Mouse (Mus musculus): ENCODE data around the gene Rgs19. TPM values are rescaled to one million over a fixed set of nuclear protein-coding genes. Genes with fewer than 3 reads are reported as not detected.

Gene Rgs19
- polyA plus RNA-seq, 1 experiment = 57.0 TPM

- Histone ChIP-seq H3K4me3 (ENCODE audit: insufficient read depth, low read length) (no peak overlapping the region), H3K4me1 (ENCODE audit: control insufficient read depth, insufficient read depth, low read length) (peaks cover 5% of the 10 kb centered on the region; the same call in 1 of the 2 replicates), H3K27ac (ENCODE audit: insufficient read depth, low read length) (peak overlapping the region; percentile 77)
- TF ChIP-seq POLR2A (IDR thresholded peaks at IDR 0.05; ENCODE audit: extremely low read depth, insufficient read depth, low read length) = no peak
- TF ChIP-seq CTCF (IDR thresholded peaks at IDR 0.05; ENCODE audit: extremely low read depth, insufficient read depth, low read length) = no peak
These were observed 16.1 kb downstream of the Rgs19 start for GRCm38 (mm10) chr2:181677755-181678098.

GRCm38 (mm10) chr2:181677096-181677754 is 16.6 kb downstream of the Rgs19 start:
- no peak for TF ChIP-seq POLR2A (IDR thresholded peaks at IDR 0.05; ENCODE audit: extremely low read depth, insufficient read depth, low read length)
- no peak for TF ChIP-seq CTCF (IDR thresholded peaks at IDR 0.05; ENCODE audit: extremely low read depth, insufficient read depth, low read length)
- Histone ChIP-seq H3K27ac (ENCODE audit: insufficient read depth, low read length) (peak overlapping the region; percentile 77), H3K4me3 (ENCODE audit: insufficient read depth, low read length) (no peak overlapping the region), H3K4me1 (ENCODE audit: control insufficient read depth, insufficient read depth, low read length) (peaks cover 3% of the 10 kb centered on the region; the same call in 1 of the 2 replicates)

GRCm38 (mm10) chr2:181676424-181676823 is 17.4 kb downstream of the Rgs19 start:
- H3K4me3 ChIP-seq (ENCODE audit: insufficient read depth, low read length) = no peak overlapping the region
- H3K27ac ChIP-seq (ENCODE audit: insufficient read depth, low read length) = peak overlapping the region; percentile 22; the same call in 1 of the 2 replicates
- H3K4me1 ChIP-seq (ENCODE audit: control insufficient read depth, insufficient read depth, low read length) = peaks cover 3% of the 10 kb centered on the region; the same call in 1 of the 2 replicates
- TF ChIP-seq POLR2A (IDR thresholded peaks at IDR 0.05; ENCODE audit: extremely low read depth, insufficient read depth, low read length) (no peak), CTCF (IDR thresholded peaks at IDR 0.05; ENCODE audit: extremely low read depth, insufficient read depth, low read length) (no peak)

- H3K4me1 ChIP-seq (ENCODE audit: control insufficient read depth, insufficient read depth, low read length) = no peaks in the 10 kb centered on the region
- no peak overlapping the region for H3K4me3 ChIP-seq (ENCODE audit: insufficient read depth, low read length)
- no peak for TF ChIP-seq POLR2A (IDR thresholded peaks at IDR 0.05; ENCODE audit: extremely low read depth, insufficient read depth, low read length)
- TF ChIP-seq CTCF (IDR thresholded peaks at IDR 0.05; ENCODE audit: extremely low read depth, insufficient read depth, low read length) = no peak
- 0 out of 2 replicates have a peak overlapping the region, but pooled peaks have one; percentile 22 for H3K27ac ChIP-seq (ENCODE audit: insufficient read depth, low read length)
These were observed 18.3 kb downstream of the Rgs19 start for GRCm38 (mm10) chr2:181675454-181675853.

- Histone ChIP-seq H3K4me1 (ENCODE audit: control insufficient read depth, insufficient read depth, low read length) (no peaks in the 10 kb centered on the region), H3K4me3 (ENCODE audit: insufficient read depth, low read length) (no peak overlapping the region), H3K27ac (ENCODE audit: insufficient read depth, low read length) (no peak overlapping the region)
- TF ChIP-seq POLR2A (IDR thresholded peaks at IDR 0.05; ENCODE audit: extremely low read depth, insufficient read depth, low read length) (no peak), CTCF (IDR thresholded peaks at IDR 0.05; ENCODE audit: extremely low read depth, insufficient read depth, low read length) (no peak)
These were observed 18.8 kb downstream of the Rgs19 start for GRCm38 (mm10) chr2:181674934-181675333.

GRCm38 (mm10) chr2:181673501-181673900 is 20.3 kb downstream of the Rgs19 start:
- Histone ChIP-seq H3K4me3 (ENCODE audit: insufficient read depth, low read length) (no peak overlapping the region), H3K4me1 (ENCODE audit: control insufficient read depth, insufficient read depth, low read length) (no peaks in the 10 kb centered on the region), H3K27ac (ENCODE audit: insufficient read depth, low read length) (peak overlapping the region; percentile 21; the same call in 1 of the 2 replicates)
- no peak for TF ChIP-seq CTCF (IDR thresholded peaks at IDR 0.05; ENCODE audit: extremely low read depth, insufficient read depth, low read length)
- no peak for TF ChIP-seq POLR2A (IDR thresholded peaks at IDR 0.05; ENCODE audit: extremely low read depth, insufficient read depth, low read length)

GRCm38 (mm10) chr2:181671984-181672383 is 21.8 kb downstream of the Rgs19 start:
- Histone ChIP-seq H3K27ac (ENCODE audit: insufficient read depth, low read length) (no peak overlapping the region), H3K4me3 (ENCODE audit: insufficient read depth, low read length) (no peak overlapping the region), H3K4me1 (ENCODE audit: control insufficient read depth, insufficient read depth, low read length) (no peaks in the 10 kb centered on the region)
- TF ChIP-seq POLR2A (IDR thresholded peaks at IDR 0.05; ENCODE audit: extremely low read depth, insufficient read depth, low read length) = no peak
- no peak for TF ChIP-seq CTCF (IDR thresholded peaks at IDR 0.05; ENCODE audit: extremely low read depth, insufficient read depth, low read length)

GRCm38 (mm10) chr2:181671326-181671725 is 22.5 kb downstream of the Rgs19 start, which contains the start of gene Sox18:
TSS of gene Sox18 (minus strand) at chr2:181671640.
- H3K4me3 ChIP-seq (ENCODE audit: insufficient read depth, low read length) = peak within 1 kb of the TSS; percentile 45
- no peaks in the 10 kb centered on the region for H3K4me1 ChIP-seq (ENCODE audit: control insufficient read depth, insufficient read depth, low read length)
- TF ChIP-seq CTCF (IDR thresholded peaks at IDR 0.05; ENCODE audit: extremely low read depth, insufficient read depth, low read length) (no peak), POLR2A (IDR thresholded peaks at IDR 0.05; ENCODE audit: extremely low read depth, insufficient read depth, low read length) (peak; percentile 79)
- peak within 1 kb of the TSS; percentile 72 for H3K27ac ChIP-seq (ENCODE audit: insufficient read depth, low read length)

- Histone ChIP-seq H3K4me1 (ENCODE audit: control insufficient read depth, insufficient read depth, low read length) (no peaks in the 10 kb centered on the region), H3K4me3 (ENCODE audit: insufficient read depth, low read length) (peak overlapping the region; percentile 45), H3K27ac (ENCODE audit: insufficient read depth, low read length) (peak overlapping the region; percentile 72)
- TF ChIP-seq CTCF (IDR thresholded peaks at IDR 0.05; ENCODE audit: extremely low read depth, insufficient read depth, low read length) (no peak), POLR2A (IDR thresholded peaks at IDR 0.05; ENCODE audit: extremely low read depth, insufficient read depth, low read length) (no peak)
These were observed 22.9 kb downstream of the Rgs19 start for GRCm38 (mm10) chr2:181670913-181671311.

- peak overlapping the region; percentile 72; the same call in 1 of the 2 replicates for H3K27ac ChIP-seq (ENCODE audit: insufficient read depth, low read length)
- H3K4me1 ChIP-seq (ENCODE audit: control insufficient read depth, insufficient read depth, low read length) = no peaks in the 10 kb centered on the region
- TF ChIP-seq POLR2A (IDR thresholded peaks at IDR 0.05; ENCODE audit: extremely low read depth, insufficient read depth, low read length) (no peak), CTCF (IDR thresholded peaks at IDR 0.05; ENCODE audit: extremely low read depth, insufficient read depth, low read length) (no peak)
- H3K4me3 ChIP-seq (ENCODE audit: insufficient read depth, low read length) = peak overlapping the region; percentile 45
These were observed 23.4 kb downstream of the Rgs19 start for GRCm38 (mm10) chr2:181670285-181670912.

Data from cortical plate, adult 2 months (tissue).